Mouse (Mus musculus) monocyte, adult 2 months (primary cell): ENCODE data around the gene Cxcr5.

Experiments used
- DNase-seq, 2 experiments: peaks; one replicate each; pipeline ENCODE4 v3.0.0; 2022; ENCODE audit warnings: low spot score in 2 of 2, low read depth in 1 of 2

The Cxcr5 gene

DNA sequence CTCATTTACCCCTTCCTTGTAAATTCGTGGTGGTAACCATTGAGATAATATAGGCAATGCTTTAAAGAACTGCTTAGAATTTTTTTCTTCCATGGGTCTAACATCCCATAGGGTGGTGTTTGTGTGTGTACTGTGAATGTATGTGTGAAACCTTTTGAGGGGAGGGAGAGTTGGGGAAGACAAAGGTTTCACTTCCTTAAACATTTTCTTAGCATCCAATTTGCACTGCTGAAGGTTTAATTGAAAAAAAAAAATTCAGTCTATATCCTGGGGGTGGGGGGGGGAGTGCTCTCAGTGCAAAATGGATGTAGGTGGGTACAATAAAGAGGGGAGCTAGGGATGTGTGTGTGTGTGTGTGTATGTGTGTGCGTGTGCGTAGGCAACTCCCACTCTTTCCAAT lies 79.6 kb downstream of the Cxcr5 start:
- no peak for DNase-seq

- DNase-seq: peak; percentile 21 to 39
Observed at GRCm38 (mm10) chr9:44479628-44480428, 81.8 kb downstream of the Cxcr5 start.

GRCm38 (mm10) chr9:44478959-44479605 lies 82.6 kb downstream of the Cxcr5 start:
- no peak for DNase-seq

- no peak for DNase-seq
Observed at GRCm38 (mm10) chr9:44478229-44478921, 83.3 kb downstream of the Cxcr5 start.

DNA sequence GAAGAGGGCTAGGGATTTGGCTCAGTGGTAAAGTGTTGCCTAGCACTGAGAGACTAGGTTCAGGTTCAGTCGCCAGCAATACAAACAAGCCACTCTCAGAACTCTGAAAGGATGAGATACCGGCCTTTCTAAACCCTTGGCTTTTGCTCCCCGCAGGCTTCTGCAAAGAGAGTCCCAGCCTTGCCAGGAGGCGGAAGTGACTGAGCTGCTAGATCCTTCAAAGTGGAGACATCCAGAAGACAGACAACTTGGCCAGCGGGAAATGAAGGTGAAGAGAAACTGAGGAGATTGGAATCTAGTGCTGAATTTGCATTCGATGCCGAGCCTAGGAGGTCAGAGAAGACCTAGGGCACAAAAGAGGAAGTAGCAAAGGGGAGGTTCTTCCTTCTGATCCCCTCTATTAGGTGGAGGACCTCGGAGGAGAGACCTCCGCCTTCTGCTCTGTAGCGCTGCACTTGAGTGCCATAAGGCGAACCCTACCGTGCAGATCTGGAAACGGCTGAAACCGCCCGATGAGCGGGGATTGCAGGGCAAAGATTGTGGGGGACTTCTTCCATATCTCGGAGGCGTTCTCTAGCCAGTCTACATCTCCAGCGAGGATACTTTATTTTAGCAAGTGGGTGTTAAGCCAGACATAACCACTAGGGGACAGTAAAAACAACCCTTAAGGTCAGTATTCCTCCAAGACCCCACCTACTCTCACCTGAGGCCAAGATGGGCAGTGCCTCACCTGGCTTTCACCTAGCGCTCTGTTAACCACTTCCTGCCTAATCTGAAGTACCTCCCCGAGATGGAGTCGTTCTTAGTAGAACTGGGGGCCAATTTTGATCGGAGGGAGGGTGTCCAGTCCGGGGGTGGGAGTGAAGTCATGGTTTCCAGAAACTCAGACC lies 84.1 kb downstream of the Cxcr5 start:
- DNase-seq: peak in 1 of 2 experiments; percentile 52

- DNase-seq: no peak
Observed at GRCm38 (mm10) chr9:44475936-44476335, 85.7 kb downstream of the Cxcr5 start.

DNA sequence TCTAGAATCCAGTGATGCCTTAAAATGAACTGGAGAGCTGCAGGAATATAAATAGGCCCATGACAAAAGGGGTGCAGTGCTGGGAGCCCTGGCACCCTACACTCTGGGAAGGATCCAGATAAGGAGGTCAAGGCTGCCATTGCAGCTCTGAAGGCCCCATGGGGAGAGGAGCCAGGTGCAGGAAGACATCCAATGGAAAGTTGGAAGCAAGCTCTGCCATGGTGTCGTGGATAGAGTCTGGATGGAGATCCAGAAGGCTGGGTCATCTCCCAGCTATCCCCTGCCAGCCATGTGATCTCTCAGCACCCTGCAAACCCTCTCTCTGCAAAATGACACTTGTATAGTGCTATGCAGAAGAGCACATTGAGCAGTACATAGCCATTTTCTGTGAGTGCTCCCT lies 87.3 kb downstream of the Cxcr5 start:
- no peak for DNase-seq

DNA sequence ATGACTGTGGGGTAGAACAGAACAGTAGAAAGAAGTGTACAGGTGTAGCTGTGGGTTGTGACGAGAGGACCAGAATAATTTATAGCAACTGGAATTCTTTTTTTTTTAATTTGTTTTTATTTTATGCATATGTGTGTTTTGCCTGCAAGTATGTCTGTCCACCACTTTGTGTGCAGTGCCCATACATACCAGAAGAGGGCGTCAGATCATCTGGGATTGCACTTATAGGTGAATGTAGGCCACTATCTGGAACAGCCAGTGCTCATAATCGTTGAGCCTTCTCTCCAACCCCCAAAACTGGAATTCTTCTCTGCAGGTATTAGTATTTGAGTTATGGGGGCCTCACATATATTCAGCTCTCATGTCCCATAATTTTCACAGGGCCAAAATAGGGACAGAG lies 88.5 kb downstream of the Cxcr5 start:
- no peak for DNase-seq

GRCm38 (mm10) chr9:44468800-44469199 lies 92.9 kb downstream of the Cxcr5 start:
- no peak for DNase-seq

GRCm38 (mm10) chr9:44468224-44468623 lies 93.5 kb downstream of the Cxcr5 start:
- no peak for DNase-seq

DNA sequence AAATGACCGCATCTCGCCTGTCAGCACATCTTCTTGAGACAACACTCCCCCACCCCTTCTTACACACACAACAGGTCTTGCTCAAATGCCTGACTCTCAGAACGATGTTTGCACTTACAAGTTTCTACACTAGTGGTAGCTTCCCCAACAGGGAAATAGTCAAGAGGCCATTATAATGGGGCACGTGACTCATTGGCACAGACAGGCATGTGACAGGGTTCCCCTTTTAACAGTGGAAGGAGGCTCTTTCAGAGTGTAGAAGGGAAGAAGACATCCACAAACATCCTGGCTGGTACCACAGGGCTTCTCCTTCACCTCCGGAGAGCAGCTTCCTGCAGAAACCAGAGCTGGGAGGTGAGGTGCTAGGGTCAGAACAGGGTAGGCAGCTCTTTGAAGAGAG lies 99.7 kb downstream of the Cxcr5 start:
- peak; percentile 57 to 72 for DNase-seq
